Mouse (Mus musculus): Measurements from ENCODE around the gene Heatr4.
"Not testable (repeated sequence)": the region's sequence is repeated elsewhere in the genome, so short reads cannot be mapped to it uniquely, and the experiment has no call there.

Heatr4 gene

GRCm38 (mm10) chr12:83938592-83938991, 46.1 kb downstream of the Heatr4 start:
- not testable (repeated sequence) for DNase-seq (ENCODE audit: low read depth, low spot score)

GRCm38 (mm10) chr12:83937600-83937999, 47.1 kb downstream of the Heatr4 start:
- no peak for DNase-seq (ENCODE audit: low read depth, low spot score)

GRCm38 (mm10) chr12:83929186-83929804, 55.4 kb downstream of the Heatr4 start:
- no peak for DNase-seq (ENCODE audit: low read depth, low spot score)

DNA sequence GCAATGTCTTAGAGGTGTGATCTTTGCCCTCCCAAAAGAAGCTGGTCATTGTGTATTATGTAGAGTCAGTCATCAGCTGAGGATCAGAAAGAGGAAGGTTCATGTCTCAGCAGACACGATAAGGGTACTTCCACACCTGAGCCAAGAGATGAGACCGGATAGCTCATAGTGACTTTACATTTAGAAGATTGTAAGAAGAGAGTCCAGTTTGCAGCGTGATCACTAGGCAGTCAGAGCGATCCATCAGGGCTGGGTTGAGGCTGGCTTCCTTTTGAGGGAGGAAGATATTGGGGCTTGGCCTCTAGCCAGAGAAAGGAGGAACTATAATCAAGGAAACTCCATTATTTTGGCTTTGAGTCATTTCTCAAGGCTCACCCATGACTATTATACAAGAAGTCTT, 56.9 kb downstream of the Heatr4 start:
- no peak for DNase-seq (ENCODE audit: low read depth, low spot score)

DNA sequence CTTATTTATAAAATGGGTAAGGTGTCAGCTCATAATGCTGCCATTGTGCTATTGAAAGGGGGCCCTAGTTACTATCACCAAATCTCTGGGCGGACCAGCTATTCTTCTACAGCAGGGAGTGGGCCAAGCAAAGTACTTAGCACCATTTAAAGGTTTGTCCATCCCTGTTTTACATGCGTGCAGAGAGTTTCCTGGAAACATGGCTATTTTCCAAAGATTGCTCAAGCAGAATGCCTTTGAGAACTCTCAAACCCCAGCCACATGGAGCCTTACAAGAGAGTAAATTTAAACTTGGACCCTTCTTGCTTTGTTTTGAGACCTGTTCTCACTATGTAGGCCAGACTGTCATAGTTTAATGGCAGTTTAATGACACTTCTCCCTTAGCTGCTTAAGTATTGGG, 58.6 kb downstream of the Heatr4 start:
- DNase-seq (ENCODE audit: low read depth, low spot score) = no peak

DNA sequence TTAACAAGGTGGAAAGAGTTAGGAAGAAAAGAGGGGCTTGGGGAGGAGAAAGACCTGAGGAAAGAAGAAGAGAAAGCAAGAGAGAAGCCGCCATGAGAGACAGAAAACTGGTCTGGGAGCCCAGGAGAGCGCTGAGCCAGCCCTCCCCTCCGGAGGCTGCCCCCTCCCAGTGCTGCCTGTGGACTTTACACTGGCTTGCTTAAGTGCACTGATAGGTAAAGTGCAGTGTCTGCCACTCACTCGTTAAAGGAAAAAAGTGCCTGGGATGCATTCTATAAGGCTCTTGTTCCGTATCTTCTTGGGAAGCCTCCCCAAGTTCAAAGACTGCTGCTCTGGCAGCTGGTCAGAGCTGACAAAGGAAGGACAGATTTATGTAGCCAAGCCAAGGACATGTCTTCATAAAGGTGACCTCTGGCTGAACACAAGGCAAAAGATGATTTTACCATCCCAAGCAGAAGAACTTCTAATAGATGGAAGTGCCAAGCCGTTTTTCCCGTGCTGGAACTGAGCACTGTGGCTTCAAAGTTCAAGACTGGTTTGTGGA, 59.4 kb downstream of the Heatr4 start:
- DNase-seq (ENCODE audit: low read depth, low spot score) = no peak

- DNase-seq (ENCODE audit: low read depth, low spot score) = no peak
These were observed 60.3 kb downstream of the Heatr4 start for GRCm38 (mm10) chr12:83924332-83924731.

GRCm38 (mm10) chr12:83923486-83923859, 61.2 kb downstream of the Heatr4 start:
- no peak for DNase-seq (ENCODE audit: low read depth, low spot score)

DNA sequence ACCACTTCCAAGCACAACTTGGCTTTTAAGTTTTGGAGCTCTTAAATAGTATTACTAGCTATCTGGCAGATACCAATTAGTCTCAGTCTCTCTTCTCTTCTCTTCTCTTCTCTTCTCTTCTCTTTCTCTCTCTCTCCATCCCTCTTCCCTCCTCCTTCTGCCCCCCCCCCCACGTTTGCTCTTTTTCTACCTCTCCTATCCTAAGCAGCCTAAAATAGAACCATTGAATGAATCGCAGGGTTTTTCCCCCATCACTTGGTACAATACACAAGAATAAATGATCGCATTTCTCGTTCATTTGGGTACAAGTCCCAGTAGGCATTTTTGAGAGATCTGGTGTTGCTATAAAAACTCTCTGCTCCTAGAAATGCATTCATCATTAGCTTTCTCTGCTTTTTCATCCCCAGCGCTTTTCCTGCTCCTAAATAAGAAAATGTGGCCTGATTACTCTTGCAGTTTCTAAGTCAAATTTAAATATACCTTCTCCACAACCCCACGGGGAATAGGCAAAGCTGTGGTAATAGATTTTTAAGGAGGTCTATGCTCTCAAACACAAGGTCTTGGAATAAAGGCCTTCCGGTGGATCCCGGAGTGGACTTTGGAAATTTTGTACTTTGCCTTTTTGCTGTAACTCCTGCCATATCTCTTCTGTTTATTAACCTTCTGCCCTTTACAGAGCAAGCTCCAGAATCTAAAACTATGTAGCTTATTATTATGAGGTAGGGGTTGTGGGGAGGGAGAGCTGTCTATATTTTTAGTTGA, 61.7 kb downstream of the Heatr4 start:
- DNase-seq (ENCODE audit: low read depth, low spot score) = no peak

- DNase-seq (ENCODE audit: low read depth, low spot score) = peak; percentile 98
These were observed 62.9 kb downstream of the Heatr4 start, which contains the start of gene Numb for GRCm38 (mm10) chr12:83921535-83922381. Gene Numb, minus strand, starts transcription at chr12:83921934.

DNA sequence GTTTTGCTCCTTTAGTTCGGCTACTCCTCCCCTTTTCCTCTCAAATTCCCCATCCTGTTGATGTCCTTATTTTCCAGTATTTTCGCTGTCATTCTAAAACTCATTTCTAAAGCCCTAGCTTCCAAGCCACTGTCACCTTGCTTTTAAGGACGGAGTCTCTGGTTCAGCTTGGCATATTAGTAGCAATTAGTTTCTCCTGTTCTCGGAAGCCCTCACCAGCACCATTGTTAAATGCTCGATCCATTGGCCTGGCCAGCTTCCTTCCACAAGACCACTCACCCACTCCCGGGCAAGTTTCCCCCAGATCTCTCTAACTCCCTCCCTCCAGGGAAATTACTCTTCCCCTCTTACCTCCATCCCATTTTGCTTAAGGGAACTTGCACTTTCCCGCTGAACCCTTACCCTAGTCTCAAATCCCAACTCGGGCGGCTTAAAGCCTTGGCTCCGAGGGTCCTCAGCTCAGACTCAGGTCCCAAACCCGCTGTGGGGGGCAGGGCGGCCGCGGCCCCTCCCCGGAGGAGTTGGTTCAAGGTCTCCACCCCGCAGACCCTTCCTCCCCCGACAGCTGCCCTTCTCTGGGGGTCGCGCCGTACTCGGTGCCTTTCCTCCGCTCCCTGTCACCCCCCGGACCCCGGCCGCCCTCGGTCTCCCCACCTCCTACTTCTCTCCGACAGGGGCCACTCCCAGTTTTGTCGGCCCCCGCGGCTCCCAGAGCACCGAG, 63.8 kb downstream of the Heatr4 start:
- DNase-seq (ENCODE audit: low read depth, low spot score) = peak; percentile 12

- DNase-seq (ENCODE audit: low read depth, low spot score) = no peak
These were observed 67.8 kb downstream of the Heatr4 start for GRCm38 (mm10) chr12:83916884-83917283.

DNA sequence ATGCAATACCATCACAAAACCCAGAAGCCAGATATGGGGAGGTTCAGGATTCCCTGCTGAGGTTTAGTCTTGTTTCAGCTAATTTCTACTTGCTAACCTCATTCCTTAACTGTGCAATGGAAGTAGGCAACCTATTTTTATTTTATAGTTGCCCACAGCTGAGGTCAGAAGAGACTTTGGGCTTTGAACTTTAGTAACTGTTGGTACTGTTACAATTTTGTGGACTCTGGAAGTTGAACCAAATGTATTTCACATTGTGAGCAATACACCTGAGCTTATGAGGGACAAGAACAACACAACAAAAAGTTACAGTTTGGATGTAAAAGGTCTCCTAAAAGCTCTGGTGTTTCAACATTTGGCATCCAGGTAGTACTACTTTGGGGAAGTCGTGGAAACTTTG, 69.9 kb downstream of the Heatr4 start:
- no peak for DNase-seq (ENCODE audit: low read depth, low spot score)

- DNase-seq (ENCODE audit: low read depth, low spot score) = no peak
These were observed 70.4 kb downstream of the Heatr4 start for GRCm38 (mm10) chr12:83914202-83914740.

DNA sequence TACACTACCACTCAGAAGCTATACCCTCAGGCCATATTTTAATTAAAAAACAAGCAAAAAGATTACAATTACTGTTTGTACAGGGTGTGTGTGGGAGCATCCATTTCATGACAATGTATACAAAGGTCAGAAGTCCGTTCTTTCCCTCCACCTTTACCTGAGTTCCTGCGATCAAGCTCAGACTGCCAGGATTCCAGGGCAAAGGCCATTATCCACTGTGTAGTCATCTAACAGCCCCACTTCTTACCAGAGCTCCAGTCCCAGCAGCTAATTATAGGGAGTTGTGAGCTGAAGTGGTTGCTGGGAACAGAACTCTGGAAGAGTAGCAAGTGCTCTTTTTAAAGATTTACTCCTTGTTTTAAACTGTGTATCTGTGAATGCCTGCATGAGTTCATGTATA, 74.2 kb downstream of the Heatr4 start:
- DNase-seq (ENCODE audit: low read depth, low spot score) = no peak

Data from forelimb bud, embryonic 11.5 days (tissue).